Mouse (Mus musculus) cortical plate, adult 2 months (tissue): ENCODE results near the gene Fgd5.

Experiments used
- CTCF ChIP-seq: fragments of 200-500 bp; IDR thresholded peaks from 2 replicates; pipeline ENCODE4 v1.5.1; 2011; ENCODE audit warnings: mild to moderate bottlenecking, control low read depth, low read length; ENCODE audit not compliant: insufficient read depth; ENCODE audit errors: extremely low read depth
- POLR2A ChIP-seq: fragments of 200-500 bp; IDR thresholded peaks from 2 replicates; pipeline ENCODE4 v1.6.1; 2011; ENCODE audit warnings: mild to moderate bottlenecking, low read length, control low read depth; ENCODE audit not compliant: insufficient read depth; ENCODE audit errors: extremely low read depth

GRCm38 (mm10) chr6:92093869-92094268, 115.2 kb downstream of the Fgd5 start:
- TF ChIP-seq CTCF (no peak), POLR2A (no peak)
